In genomic region chr3:133234821-133235295, GRCm38 (mm10) we compare ENCODE assay signal across 10 mouse cellular contexts. TPM values are rescaled to one million over a fixed set of nuclear protein-coding genes. Genes with fewer than 3 reads are reported as not detected.
A peak's percentile ranks its signal among the peaks of the same experiment; 100 is the strongest.
DNase-seq lines count a peak whose midpoint lies in the region; ATAC-seq and TF ChIP-seq lines count a peak whose summit lies in the region.
"Had no signal": no experiment of that assay in that cellular context is flagged by ENCODE, and none has a peak within 500 bp of the region (broad histone marks: within the 10 kb centered on the region; RNA-seq: fewer than 3 reads in every experiment).

Gene Arhgef38, minus strand, starts transcription at chr3:133234949.

- TF ChIP-seq CTCF in lung, postnatal 0 days (IDR thresholded peaks at IDR 0.05): no peak

- H3K36me3 ChIP-seq in embryonic facial prominence, embryonic 11.5 days (replicated peaks; ENCODE audit: control insufficient read depth, insufficient read depth, low read depth, low read length): no peaks in the 10 kb centered on the region
- no peaks in the 10 kb centered on the region for H3K36me3 ChIP-seq in embryonic facial prominence, embryonic 10.5 days (replicated peaks)
- H3K36me3 ChIP-seq in kidney, embryonic 14.5 days (ENCODE audit: control insufficient read depth, insufficient read depth, low read length): no peaks in the 10 kb centered on the region
- H3K36me3 ChIP-seq in lung, postnatal 0 days (ENCODE audit: insufficient read depth, low read length): no peaks in the 10 kb centered on the region
- H3K36me3 ChIP-seq: hindbrain, embryonic 10.5 days had no signal

- no peak within 1 kb of the TSS for H3K4me2 ChIP-seq in embryonic facial prominence, embryonic 11.5 days (ENCODE audit: low read depth, low read length)
- H3K4me2 ChIP-seq in kidney, embryonic 14.5 days (replicated peaks; ENCODE audit: low read depth, low read length): peak within 1 kb of the TSS; percentile 21
- peak within 1 kb of the TSS; percentile 43 for H3K4me2 ChIP-seq in lung, postnatal 0 days (replicated peaks; ENCODE audit: low read depth, low read length)

- no peak within 1 kb of the TSS for H3K9ac ChIP-seq in embryonic facial prominence, embryonic 11.5 days (replicated peaks; ENCODE audit: low read length)
- peak within 1 kb of the TSS; percentile 29; the same call in 1 of the 2 replicates for H3K9ac ChIP-seq in kidney, embryonic 14.5 days (ENCODE audit: low read depth, low read length)
- H3K9ac ChIP-seq in lung, postnatal 0 days (replicated peaks; ENCODE audit: low read depth): 0 out of 2 replicates have a peak within 1 kb of the TSS, but pooled peaks have one; percentile 1

- H3K27ac ChIP-seq in embryonic facial prominence, embryonic 11.5 days (replicated peaks; ENCODE audit: low read depth, low read length): no peak within 1 kb of the TSS
- H3K27ac ChIP-seq in embryonic facial prominence, embryonic 10.5 days (replicated peaks): no peak within 1 kb of the TSS
- peak within 1 kb of the TSS; percentile 42 for H3K27ac ChIP-seq in kidney, embryonic 14.5 days (ENCODE audit: low read depth, low read length)
- peak within 1 kb of the TSS; percentile 64 for H3K27ac ChIP-seq in lung, postnatal 0 days (ENCODE audit: low read length)
- H3K27ac ChIP-seq: hindbrain, embryonic 10.5 days had no signal

- H3K4me3 ChIP-seq in embryonic facial prominence, embryonic 11.5 days (ENCODE audit: low read depth, low read length): no peak within 1 kb of the TSS
- no peak within 1 kb of the TSS for H3K4me3 ChIP-seq in embryonic facial prominence, embryonic 10.5 days
- H3K4me3 ChIP-seq in kidney, embryonic 14.5 days (ENCODE audit: low read length): peak within 1 kb of the TSS; percentile 30
- H3K4me3 ChIP-seq in lung, postnatal 0 days (ENCODE audit: low read depth, low read length): peak within 1 kb of the TSS; percentile 34
- H3K4me3 ChIP-seq: hindbrain, embryonic 10.5 days had no signal

- H3K9me3 ChIP-seq in embryonic facial prominence, embryonic 11.5 days (replicated peaks; ENCODE audit: control insufficient read depth, low read length): no peaks in the 10 kb centered on the region
- H3K9me3 ChIP-seq in embryonic facial prominence, embryonic 10.5 days: no peaks in the 10 kb centered on the region
- H3K9me3 ChIP-seq in kidney, embryonic 14.5 days (ENCODE audit: control insufficient read depth, low read length): no peaks in the 10 kb centered on the region
- no peaks in the 10 kb centered on the region for H3K9me3 ChIP-seq in lung, postnatal 0 days (ENCODE audit: low read length)
- H3K9me3 ChIP-seq: hindbrain, embryonic 10.5 days had no signal

- H3K4me1 ChIP-seq in embryonic facial prominence, embryonic 11.5 days (ENCODE audit: control insufficient read depth, insufficient read depth, low read length): no peaks in the 10 kb centered on the region
- H3K4me1 ChIP-seq in embryonic facial prominence, embryonic 10.5 days: 0 out of 2 replicates have a peak, but pooled peaks cover 5% of the 10 kb centered on the region
- 0 out of 2 replicates have a peak, but pooled peaks cover 4% of the 10 kb centered on the region for H3K4me1 ChIP-seq in kidney, embryonic 14.5 days (ENCODE audit: control insufficient read depth, insufficient read depth, low read length)
- H3K4me1 ChIP-seq in lung, postnatal 0 days (ENCODE audit: insufficient read depth, low read depth, low read length): no peaks in the 10 kb centered on the region
- H3K4me1 ChIP-seq: hindbrain, embryonic 10.5 days had no signal

- no peak for TF ChIP-seq EP300 in lung, postnatal 0 days (IDR thresholded peaks at IDR 0.05)

- 60% methylated on average over 12 of the region's 12 CpGs for WGBS in embryonic facial prominence, embryonic 11.5 days
- 52% methylated on average over 12 of the region's 12 CpGs for WGBS in embryonic facial prominence, embryonic 10.5 days
- WGBS in kidney, embryonic 14.5 days: 44% methylated on average over 11 of the region's 12 CpGs
- WGBS in lung, postnatal 0 days: 46% methylated on average over 9 of the region's 12 CpGs

- DNase-seq in embryonic facial prominence, embryonic 11.5 days (ENCODE audit: low spot score): no peak
- DNase-seq in embryonic facial prominence, embryonic 10.5 days (ENCODE audit: low spot score): no peak
- DNase-seq in ES-CJ7 (ENCODE audit: low read depth, low spot score): peak; percentile 11
- DNase-seq in lung, postnatal 0 days (ENCODE audit: low spot score): peak; percentile 88
- no peak for DNase-seq in cerebellum, postnatal 10 days
- no peak for DNase-seq in cerebellum, adult 9-10 months
- DNase-seq in left cerebral cortex, adult 11 months (ENCODE audit: low spot score): no peak
- DNase-seq: gastrocnemius, postnatal 10 days had no signal

- ATAC-seq in embryonic facial prominence, embryonic 11.5 days (replicated peaks; ENCODE audit: insufficient number of reproducible peaks, low FRiP score, low TSS enrichment, low read depth): peak; percentile 44; the same call in 1 of the 2 replicates
- ATAC-seq in kidney, embryonic 14.5 days (ENCODE audit: low FRiP score, low TSS enrichment): peak; percentile 86
- ATAC-seq in lung, postnatal 0 days: peak; percentile 94

- H3K27me3 ChIP-seq in embryonic facial prominence, embryonic 11.5 days (ENCODE audit: control insufficient read depth, insufficient read depth, low read length): no peaks in the 10 kb centered on the region
- H3K27me3 ChIP-seq in embryonic facial prominence, embryonic 10.5 days (replicated peaks; ENCODE audit: low read depth, poor library complexity, severe bottlenecking): no peaks in the 10 kb centered on the region
- no peaks in the 10 kb centered on the region for H3K27me3 ChIP-seq in kidney, embryonic 14.5 days (ENCODE audit: control insufficient read depth, insufficient read depth, low read length)
- H3K27me3 ChIP-seq in lung, postnatal 0 days (replicated peaks; ENCODE audit: insufficient read depth, low read length): no peaks in the 10 kb centered on the region

RNA-seq across cellular contexts. Expression of gene Arhgef38, which starts in this region (rescaled TPM):
- polyA plus RNA-seq in embryonic facial prominence, embryonic 11.5 days (2014; fragmentation: Nextera tagmentation; extraction: Ambion mirVana): 0.15 and 0.17 TPM in 2 replicates
- polyA plus RNA-seq in embryonic facial prominence, embryonic 10.5 days (2016; fragmentation: Nextera tagmentation; extraction: Ambion mirVana): 0.05 and 0.25 TPM in 2 replicates
- polyA plus RNA-seq in kidney, embryonic 14.5 days (2014; fragmentation: Nextera tagmentation; extraction: Ambion mirVana): 4.6 and 7.1 TPM in 2 replicates
- 3.6 and 5.2 TPM in 2 replicates for polyA plus RNA-seq in lung, postnatal 0 days (2015; fragmentation: Nextera tagmentation; extraction: Ambion mirVana)

Comparison
In these comparisons a context has a peak if more than half of its experiments do, and no peak if none do; other contexts are left out.
1. Peak in ATAC-seq in embryonic facial prominence, embryonic 11.5 days; RNA of the gene not detected or under 1 TPM.
2. ATAC-seq: peak in every context shown above with its lines; median percentile 94 in lung, postnatal 0 days; 86 in kidney, embryonic 14.5 days; 44 in embryonic facial prominence, embryonic 11.5 days.
3. DNase-seq: peak in ES-CJ7 (single experiment) and lung, postnatal 0 days (single experiment); none in embryonic facial prominence, embryonic 11.5 days (single experiment), embryonic facial prominence, embryonic 10.5 days (single experiment), cerebellum, postnatal 10 days (0 of 2), cerebellum, adult 9-10 months (single experiment) and left cerebral cortex, adult 11 months (single experiment).
4. H3K27ac ChIP-seq: peak in kidney, embryonic 14.5 days (single experiment) and lung, postnatal 0 days (single experiment); none in embryonic facial prominence, embryonic 11.5 days (single experiment) and embryonic facial prominence, embryonic 10.5 days (single experiment).
5. H3K4me3 ChIP-seq: peak in kidney, embryonic 14.5 days (single experiment) and lung, postnatal 0 days (single experiment); none in embryonic facial prominence, embryonic 11.5 days (single experiment) and embryonic facial prominence, embryonic 10.5 days (single experiment).